Mouse (Mus musculus) embryo, embryonic 11.5 days (tissue): ENCODE data around the gene Padi3.

Experiments
- DNase-seq: peaks from one replicate; pipeline ENCODE4 v3.0.0-alpha.2; 2012; ENCODE audit warnings: low read depth, low spot score

Padi3 gene

GRCm38 (mm10) chr4:140810458-140811260, at the start of gene Padi3:
Gene Padi3, minus strand, starts transcription at chr4:140810648.
- DNase-seq, result no peak

GRCm38 (mm10) chr4:140859291-140859690, 48.8 kb upstream of the Padi3 start:
- DNase-seq, result no peak

DNA sequence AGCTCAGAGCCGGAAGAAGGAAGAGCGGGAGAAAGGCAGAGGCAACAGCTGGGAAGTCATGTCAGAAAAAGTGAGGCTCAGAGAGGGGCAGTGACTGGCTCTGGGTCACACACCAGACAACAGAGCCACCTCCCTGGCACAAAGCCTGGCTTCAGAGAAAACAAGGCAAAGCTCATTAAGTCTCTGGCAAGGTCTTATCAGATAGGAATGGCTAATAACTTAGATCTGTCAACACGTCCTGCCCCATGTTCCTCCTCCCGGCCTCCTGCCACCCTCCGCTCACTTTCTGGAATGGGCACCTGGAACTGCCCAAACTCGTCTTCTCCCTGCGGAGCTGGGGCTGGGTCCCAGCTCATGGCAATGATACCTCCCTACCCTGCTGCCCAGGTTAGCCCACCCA, 47.4 kb upstream of the Padi3 start:
- no peak for DNase-seq

DNA sequence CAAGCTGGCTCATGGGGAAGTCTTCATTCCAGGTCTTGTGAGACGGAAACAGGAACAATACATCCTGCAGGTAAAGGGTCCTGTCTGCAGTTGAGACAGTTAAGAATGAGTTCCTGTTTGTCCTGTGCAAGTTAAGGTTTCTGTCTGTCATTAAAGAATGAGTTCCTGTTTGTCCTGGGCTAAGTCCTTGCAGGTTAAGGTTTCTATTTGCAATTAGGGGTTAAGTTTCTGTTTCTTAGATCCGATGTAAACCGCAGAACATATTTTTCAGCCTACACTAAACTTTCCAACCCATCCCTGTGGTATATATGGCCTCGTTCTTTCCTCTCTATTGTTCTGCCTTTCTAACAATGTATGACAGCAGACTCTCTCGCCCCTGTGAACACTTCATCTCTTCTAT, 46.6 kb upstream of the Padi3 start:
- no peak for DNase-seq

DNA sequence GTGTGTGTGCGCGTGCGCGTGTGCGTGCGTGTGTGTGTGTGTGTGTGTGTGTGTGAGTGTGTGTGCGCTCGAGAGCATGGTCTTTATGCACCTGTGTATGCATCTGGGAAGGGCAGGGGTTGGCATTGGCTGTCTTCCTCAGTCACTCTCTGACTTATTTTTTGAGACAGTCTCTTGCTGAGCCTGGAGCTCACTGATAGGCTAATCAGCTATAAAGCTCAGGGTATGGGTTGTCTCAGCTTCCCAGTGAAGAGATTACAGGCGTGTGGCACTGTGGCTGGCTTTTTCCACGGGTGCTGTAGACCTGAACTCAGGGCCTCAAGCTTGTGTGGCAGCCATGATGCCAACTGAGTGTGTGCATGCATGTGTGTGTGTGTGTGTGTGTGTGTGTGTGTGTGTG, 44.7 kb upstream of the Padi3 start:
- DNase-seq, result no peak

GRCm38 (mm10) chr4:140854455-140854864, 44.0 kb upstream of the Padi3 start:
- DNase-seq, result no peak

- no peak for DNase-seq
These were observed 43.2 kb upstream of the Padi3 start for GRCm38 (mm10) chr4:140853626-140854025.

- DNase-seq, result no peak
These were observed 38.9 kb upstream of the Padi3 start for GRCm38 (mm10) chr4:140849310-140849709.

DNA sequence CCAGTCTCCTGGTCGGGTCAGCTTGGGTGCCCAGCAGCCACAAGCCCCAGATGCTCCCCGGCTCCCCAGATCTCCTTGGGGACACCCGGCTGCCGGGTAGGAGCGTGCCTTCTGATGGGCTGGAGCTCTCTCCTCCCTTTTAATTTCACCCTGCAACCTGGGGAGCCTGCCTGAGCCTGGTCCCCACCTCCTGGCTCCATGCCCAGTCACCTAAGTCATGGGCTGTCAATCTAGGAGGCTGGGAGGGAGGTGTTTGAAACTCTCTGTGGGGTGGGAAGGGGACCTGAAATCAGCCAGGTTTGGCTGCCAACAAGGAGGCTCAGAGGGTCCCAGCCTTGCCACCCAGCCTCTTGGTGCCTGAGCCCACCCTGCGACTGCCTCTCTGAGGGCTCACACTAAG, 35.2 kb upstream of the Padi3 start, which contains the start of gene Padi1:
Gene Padi1, minus strand, starts transcription at position 113 of the 400 bp plus-strand sequence.
- no peak for DNase-seq

GRCm38 (mm10) chr4:140844991-140845390, 34.5 kb upstream of the Padi3 start:
- no peak for DNase-seq

- DNase-seq, result no peak
These were observed 33.3 kb upstream of the Padi3 start for GRCm38 (mm10) chr4:140843670-140844280.

- DNase-seq, result no peak
These were observed 32.5 kb upstream of the Padi3 start for GRCm38 (mm10) chr4:140842909-140843308.

DNA sequence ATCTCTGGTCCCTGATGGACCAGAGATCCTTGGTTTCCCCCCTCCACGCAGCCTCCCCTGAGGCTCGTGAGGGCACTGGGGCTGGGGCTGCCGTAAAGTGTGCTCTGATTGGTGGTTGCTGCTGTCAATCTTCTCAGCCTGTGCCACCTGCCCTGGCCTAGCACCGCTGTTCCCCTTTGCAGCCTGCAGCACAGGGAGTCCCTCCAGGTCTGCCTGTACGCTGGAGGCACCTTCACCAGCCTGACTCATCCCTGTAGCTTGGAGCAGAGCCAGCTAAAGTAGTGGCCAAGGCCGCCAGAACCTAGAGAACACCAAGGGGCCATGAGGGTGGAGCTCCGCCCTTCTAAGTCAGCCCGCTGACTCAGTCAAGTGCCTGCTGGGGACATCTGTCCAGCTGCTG, 27.4 kb upstream of the Padi3 start:
- no peak for DNase-seq

DNA sequence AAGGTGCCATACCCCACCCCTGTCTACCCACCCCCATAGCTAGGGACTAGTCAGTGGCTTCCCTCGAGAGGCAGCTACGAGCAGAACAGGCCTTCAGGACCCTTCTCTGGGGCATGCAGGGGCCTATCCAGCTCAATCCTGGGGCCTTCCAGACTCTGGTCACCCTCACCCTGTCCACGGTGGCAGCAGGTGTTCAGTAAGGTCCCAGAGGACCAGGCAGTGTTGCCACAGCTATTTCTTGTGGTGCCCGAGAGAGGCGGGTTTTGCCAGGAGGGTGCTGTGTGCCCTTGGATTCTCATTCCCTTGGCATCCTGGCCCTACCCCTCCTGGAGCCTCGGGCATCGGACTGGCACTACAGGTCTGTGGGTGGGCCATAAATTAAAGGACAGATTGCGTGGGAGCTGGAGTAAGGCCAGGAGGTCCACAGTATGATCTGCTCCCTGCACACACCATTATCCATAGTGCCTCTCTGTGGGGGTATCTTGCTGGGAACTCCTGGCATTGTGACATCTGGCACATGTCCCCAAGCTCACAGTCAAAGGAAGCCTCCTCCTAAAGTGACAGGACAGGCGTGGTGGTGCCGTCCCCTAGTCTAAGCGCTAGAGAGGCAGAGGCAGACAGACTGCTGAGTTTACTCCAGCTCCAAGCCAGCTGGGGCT, 25.9 kb upstream of the Padi3 start:
- no peak for DNase-seq

DNA sequence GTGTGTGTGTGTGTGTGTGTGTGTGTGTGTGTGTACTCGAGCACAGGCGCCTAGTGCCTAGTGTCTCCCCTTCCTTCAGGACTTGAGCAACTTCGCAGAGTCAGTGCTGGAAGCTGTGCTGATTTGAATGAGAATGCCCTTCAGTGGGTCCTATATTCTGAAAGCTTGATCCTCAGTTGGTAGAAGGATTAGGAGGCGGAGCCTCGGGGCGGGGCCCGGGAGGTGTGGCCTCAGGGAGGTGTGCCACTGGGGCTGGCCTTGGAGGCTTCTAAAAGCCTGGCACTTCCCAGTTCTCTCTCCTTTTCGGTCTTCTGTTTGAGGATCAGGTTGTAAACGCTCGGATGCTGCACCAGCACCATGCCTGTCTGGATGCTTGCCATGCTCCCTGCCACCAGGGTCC, 25.2 kb upstream of the Padi3 start:
- DNase-seq, result no peak

- no peak for DNase-seq
These were observed 24.0 kb upstream of the Padi3 start for GRCm38 (mm10) chr4:140834327-140834934.

- no peak for DNase-seq
These were observed 22.4 kb upstream of the Padi3 start for GRCm38 (mm10) chr4:140832821-140833220.

- DNase-seq, result no peak
These were observed 21.4 kb upstream of the Padi3 start for GRCm38 (mm10) chr4:140831808-140832207.

DNA sequence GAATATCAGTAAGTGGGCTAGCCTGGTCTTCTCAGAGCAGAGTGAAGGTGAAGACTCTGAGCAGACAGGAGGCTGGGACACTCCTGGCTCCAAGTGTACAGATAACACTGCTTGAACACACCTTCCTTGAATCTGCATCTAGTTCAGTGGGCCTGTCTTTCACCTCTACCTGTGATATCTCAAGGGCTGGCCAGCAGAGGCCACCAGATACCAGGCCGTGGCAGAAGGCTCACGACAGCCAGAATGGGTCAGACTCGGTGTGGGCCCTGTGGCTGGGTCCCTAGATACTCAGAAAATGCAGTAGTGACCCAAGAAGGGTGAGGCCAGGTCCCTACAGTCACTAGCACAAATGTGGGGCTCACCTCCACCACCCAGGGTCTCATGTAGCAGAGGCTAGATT, 16.8 kb upstream of the Padi3 start:
- no peak for DNase-seq

- DNase-seq, result no peak
These were observed 15.5 kb upstream of the Padi3 start for GRCm38 (mm10) chr4:140825942-140826341.

DNA sequence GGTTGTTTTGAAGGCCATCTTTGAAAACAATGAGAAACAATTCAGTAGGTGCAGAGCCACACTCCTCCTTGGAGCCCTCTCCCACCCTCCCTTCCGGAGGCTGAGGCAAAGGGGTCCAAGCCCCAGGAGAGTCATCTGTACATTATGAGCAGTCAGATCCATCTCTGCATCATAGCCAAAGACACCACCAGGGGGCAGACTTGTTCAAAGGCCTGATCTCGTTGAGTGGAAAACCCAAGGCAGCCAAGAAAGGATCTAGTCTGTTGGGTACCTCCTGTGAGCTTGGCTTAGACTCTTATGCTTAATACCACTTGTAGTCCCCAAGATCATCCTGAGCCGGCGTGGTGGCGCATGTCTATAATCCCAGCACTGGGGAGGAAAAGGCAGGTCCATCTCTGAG, 11.5 kb upstream of the Padi3 start:
- DNase-seq, result no peak

- DNase-seq, result no peak
These were observed 7.0 kb upstream of the Padi3 start for GRCm38 (mm10) chr4:140817413-140817812.
